Mouse (Mus musculus) G1E (cell line): ENCODE data around the gene Fbln1.

Source experiments
- CTCF ChIP-seq: IDR thresholded peaks from 2 replicates; pipeline ENCODE4 v1.5.1; 2012; ENCODE audit warnings: low read depth, low read length, inconsistent platforms, mixed read lengths
- GATA1 ChIP-seq: IDR thresholded peaks from 2 replicates; pipeline ENCODE4 v1.6.1; 2012; ENCODE audit warnings: borderline replicate concordance, low read length, inconsistent platforms, mixed read lengths
- POLR2AphosphoS5 ChIP-seq: IDR thresholded peaks from 2 replicates; pipeline ENCODE4 v1.6.1; 2012; ENCODE audit warnings: low read depth, low read length, inconsistent platforms; ENCODE audit not compliant: insufficient replicate concordance
- TAL1 ChIP-seq: conservative IDR thresholded peaks from 2 replicates; pipeline ENCODE4 v1.6.1; 2012; ENCODE audit warnings: low read depth, low read length, inconsistent platforms, mixed read lengths

GRCm38 (mm10) chr15:85241856-85242255 is 36.1 kb downstream of the Fbln1 start:
- TF ChIP-seq CTCF (no peak), TAL1 (no peak), GATA1 (no peak), POLR2AphosphoS5 (no peak)
